Mouse (Mus musculus) adrenal gland, postnatal 25 days (tissue): ENCODE measurements around the gene Acap2. TPM values are rescaled to one million over a fixed set of nuclear protein-coding genes. Genes with fewer than 3 reads are reported as not detected.
A peak's percentile ranks its signal among the peaks of the same experiment; 100 is the strongest.

Experiments used
- DNase-seq: peaks from one replicate; pipeline ENCODE4 v3.0.0; 2021; ENCODE audit warnings: mixed read lengths
- total RNA-seq: library from RNA; stranded (reverse); gene quantifications from 2 replicates; pipeline ENCODE4 v1.2.3, GENCODE M21; 2021

Acap2 gene
- total RNA-seq, 1 experiment from 2014 or later, result 49.5 TPM

GRCm38 (mm10) chr16:31167017-31167887 is 33.8 kb downstream of the Acap2 start:
- no peak for DNase-seq

GRCm38 (mm10) chr16:31165907-31166306 is 35.1 kb downstream of the Acap2 start:
- peak; percentile 29 for DNase-seq

- DNase-seq, result no peak
Measured at GRCm38 (mm10) chr16:31165467-31165866, 35.6 kb downstream of the Acap2 start.

DNA sequence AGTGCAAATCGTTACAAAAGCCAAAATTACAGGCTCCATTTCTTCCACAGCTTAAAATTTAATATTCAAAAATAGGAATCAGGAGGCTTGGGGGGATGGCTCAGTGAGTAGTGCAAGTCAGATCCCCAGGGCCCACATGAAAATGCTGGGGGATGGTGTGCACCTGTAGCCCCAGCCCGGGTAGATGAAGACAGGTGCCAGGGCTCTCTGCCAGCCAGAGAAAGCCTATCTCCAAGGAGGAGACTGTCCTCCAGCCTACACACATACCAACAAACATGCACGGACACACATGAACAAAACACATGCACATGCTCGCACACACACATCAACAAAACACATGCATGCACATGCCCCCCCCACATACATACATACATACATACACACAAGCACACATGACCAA is 36.9 kb downstream of the Acap2 start:
- no peak for DNase-seq

DNA sequence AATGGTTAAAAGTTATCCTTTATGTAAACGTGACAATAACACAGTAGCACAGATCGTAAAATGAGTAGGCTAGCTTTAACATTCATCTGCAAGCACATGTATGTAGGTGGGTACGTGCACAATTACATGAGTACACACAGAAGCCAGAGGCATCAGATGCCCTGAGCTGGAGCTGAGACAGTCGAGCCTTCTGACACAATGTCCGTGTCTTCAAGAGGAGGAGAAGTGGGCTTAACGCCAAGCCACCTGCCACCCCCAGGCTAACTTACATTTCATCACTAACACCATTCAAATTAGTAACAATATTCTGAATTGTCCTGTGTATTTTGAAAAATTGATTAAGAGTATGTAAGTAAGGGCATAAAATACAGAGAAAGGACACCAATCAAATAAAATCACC is 40.6 kb downstream of the Acap2 start:
- DNase-seq, result no peak

DNA sequence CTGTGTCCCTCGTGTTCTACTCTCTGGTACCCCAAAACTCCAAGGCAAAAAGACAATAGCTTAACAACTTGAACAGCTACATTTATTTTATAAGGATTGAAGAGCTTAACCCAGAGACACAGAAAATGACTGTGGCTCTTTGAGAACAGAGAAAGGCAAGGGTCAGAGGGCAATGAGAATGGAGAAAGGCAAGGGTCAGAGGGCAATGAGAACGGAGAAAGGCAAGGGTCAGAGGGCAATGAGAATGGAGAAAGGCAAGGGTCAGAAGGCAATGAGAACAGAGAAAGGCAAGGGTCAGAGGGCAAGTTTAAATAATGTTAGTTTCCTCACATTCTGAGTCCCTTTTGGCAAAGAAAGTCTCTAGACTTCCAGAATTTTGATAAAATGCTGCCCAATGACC is 41.6 kb downstream of the Acap2 start:
- DNase-seq, result no peak

GRCm38 (mm10) chr16:31149841-31150240 is 51.2 kb downstream of the Acap2 start:
- no peak for DNase-seq

GRCm38 (mm10) chr16:31148891-31149290 is 52.2 kb downstream of the Acap2 start:
- DNase-seq, result no peak

DNA sequence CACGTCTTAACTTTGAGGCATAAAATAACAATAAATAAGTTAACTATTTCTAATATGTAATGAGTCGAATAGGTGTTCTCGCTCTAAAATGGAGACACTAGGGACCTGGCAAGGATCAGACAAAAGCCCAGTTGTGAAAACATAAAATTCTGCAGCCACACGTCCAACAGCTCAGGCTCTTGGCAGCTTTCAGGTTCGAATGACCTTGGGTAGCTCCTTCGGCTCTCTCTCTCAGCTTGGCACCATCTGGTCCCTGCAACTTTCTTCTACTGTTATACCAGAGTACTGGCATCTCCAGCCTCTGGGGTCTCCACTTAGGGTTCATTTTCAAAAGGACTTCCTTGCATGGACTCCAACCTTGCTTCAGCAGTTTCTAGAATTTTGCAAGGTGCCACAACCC is 53.3 kb downstream of the Acap2 start:
- DNase-seq, result no peak

- DNase-seq, result no peak
Measured at GRCm38 (mm10) chr16:31141916-31142315, 59.1 kb downstream of the Acap2 start.

DNA sequence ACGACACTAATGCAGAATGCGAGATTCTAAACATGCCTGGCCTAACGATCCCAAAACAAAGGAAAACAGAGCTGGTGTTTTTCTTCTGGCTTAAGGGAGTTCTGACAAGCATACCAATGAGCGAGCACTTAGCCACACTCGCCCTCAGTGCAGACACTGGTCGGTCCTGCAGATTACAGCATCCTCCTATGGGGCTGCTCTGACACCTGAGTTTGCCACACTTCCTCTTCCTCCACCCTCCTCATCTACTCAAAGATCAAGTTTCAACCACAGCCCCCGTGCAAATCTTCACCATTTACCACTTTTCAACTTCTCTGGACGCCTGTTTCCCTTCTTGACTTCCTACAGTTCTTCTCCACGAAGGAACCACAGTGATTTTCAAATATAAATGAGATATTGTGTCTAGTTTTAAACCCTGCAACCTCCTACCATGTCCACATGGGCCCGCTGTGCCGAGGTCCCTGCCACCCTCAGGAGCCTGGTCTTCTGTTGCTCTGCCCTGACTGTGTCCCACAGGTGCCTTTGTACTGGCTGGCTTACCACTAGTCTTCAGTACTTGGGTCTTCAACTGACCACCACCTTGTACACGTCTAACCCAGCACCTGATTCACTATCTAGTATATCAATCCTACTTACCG is 64.3 kb downstream of the Acap2 start:
- DNase-seq, result no peak

GRCm38 (mm10) chr16:31135519-31135918 is 65.5 kb downstream of the Acap2 start:
- no peak for DNase-seq

DNA sequence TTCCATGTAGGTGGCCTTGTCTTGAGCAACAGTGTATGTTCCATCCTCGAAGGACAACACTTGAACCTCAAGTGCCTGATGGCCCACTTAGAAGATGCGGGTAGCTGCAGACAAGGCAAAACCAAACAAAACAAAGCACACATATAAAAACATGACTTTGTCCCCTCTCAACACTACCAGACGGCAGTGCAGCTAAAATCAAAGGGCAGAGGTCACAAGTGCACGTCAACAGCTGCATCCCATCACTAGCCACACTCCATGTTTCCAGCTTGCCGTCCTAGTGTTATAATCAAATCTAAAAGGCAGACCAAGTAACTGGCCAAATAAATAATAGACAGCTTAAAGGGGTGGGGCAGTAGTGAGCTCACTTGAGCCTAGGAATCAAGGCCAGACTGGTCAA is 69.5 kb downstream of the Acap2 start:
- DNase-seq, result no peak

GRCm38 (mm10) chr16:31128116-31128515 is 72.9 kb downstream of the Acap2 start:
- no peak for DNase-seq

- no peak for DNase-seq
Measured at GRCm38 (mm10) chr16:31124991-31125390, 76.1 kb downstream of the Acap2 start.

DNA sequence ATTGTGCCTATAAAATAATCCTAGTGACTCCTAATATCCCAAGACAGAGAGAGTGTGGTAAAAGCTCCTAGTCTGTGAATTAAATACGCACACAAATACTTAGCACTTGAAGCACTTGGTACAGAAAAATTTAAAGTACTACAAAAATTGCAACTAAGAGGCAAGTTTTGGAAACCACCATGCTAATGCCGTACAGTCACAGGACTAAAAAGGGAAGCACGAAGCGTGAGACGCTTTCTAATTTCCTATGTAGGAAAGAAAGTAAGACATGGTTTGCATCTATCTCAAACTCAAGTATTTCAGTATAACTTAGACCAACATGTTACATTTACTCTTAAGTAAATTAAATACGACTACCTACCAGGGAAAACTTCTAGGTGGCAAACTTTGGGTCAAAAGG is 79.4 kb downstream of the Acap2 start:
- DNase-seq, result no peak

DNA sequence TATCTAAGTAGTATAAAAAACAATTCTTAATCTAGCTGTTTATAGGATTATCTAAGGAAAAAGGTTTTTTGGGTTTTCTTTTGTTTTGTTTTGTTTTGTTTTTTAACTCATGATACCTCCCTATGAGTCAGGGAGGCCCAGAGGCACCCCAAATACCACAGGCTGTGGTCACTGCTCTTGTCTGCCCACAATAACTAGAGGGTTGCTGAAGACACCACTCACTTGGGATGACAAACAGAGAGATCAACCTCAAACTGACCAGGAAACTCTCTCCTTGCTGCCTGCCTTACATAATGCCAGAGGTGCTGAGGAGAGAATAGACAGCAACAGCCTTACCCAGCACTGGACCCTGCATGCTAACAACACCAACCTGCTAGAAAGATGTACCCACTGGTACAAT is 87.4 kb downstream of the Acap2 start:
- no peak for DNase-seq

GRCm38 (mm10) chr16:31101352-31101751 is 99.7 kb downstream of the Acap2 start:
- no peak for DNase-seq

- DNase-seq, result no peak
Measured at GRCm38 (mm10) chr16:31099906-31100305, 101.1 kb downstream of the Acap2 start.

DNA sequence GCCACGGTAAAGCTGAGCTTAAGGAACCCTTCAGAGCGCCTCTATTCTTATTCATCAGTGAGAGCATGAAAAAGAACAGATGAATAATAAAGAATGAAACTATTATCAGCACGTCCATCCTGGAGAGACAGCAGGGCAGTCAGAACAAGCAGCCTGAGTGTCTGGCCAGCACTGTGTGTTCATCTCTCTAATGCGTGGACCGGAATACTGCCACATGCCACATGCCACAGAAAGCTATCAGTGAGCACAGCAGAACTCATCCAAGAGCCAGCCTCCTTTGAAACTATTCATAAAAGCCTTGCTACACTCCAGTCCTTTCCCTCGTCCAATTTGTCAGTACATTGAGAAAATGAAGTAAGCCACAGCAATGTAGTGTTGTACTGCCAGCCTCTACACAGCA is 107.0 kb downstream of the Acap2 start:
- DNase-seq, result no peak

DNA sequence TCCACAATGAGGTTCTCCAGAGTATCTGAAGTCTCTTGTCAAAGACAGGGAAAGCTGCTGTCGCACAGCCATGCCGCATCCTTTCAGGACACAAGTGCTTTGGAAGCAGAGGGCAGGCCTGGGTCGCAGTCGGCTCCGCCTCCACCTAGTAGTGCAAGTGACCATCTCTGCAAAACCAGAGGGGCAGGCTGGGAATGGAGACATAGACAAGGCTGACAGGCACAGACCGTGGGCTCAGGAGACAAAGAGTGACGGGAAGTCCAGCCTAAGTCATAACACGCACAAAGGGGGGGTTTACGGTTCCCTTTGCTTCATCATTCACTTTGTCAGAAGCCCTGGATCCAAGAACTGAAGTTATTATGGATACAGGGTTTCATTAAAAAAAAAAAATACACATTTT is 107.9 kb downstream of the Acap2 start:
- DNase-seq, result no peak

- DNase-seq, result no peak
Measured at GRCm38 (mm10) chr16:31081891-31082290, 119.2 kb downstream of the Acap2 start.

- peak; percentile 95 for DNase-seq
Measured at GRCm38 (mm10) chr16:31081125-31081664, 119.8 kb downstream of the Acap2 start, which contains the start of gene Xxylt1. Gene Xxylt1, minus strand, starts transcription at chr16:31081432.
